Mouse (Mus musculus) bone marrow macrophage, adult 2 months (primary cell): ENCODE data around the gene Suclg2. TPM values are rescaled to one million over a fixed set of nuclear protein-coding genes. Genes with fewer than 3 reads are reported as not detected.

Source experiments
- H3K27ac ChIP-seq: 2 replicates; pipeline ENCODE4 v1.5.1; 2012; ENCODE audit warnings: low read depth, low read length; ENCODE audit not compliant: insufficient read depth
- H3K4me1 ChIP-seq: 2 replicates; pipeline ENCODE4 v1.6.1; 2012; ENCODE audit warnings: low read length; ENCODE audit not compliant: control insufficient read depth, insufficient read depth
- H3K4me3 ChIP-seq: 2 replicates; pipeline ENCODE4 v1.5.1; 2012; ENCODE audit warnings: mild to moderate bottlenecking, low read length, moderate library complexity; ENCODE audit not compliant: insufficient read depth
- CTCF ChIP-seq: IDR thresholded peaks from 2 replicates; pipeline ENCODE4 v1.5.1; 2012; ENCODE audit warnings: low read depth, mild to moderate bottlenecking, low read length, moderate library complexity
- POLR2A ChIP-seq: IDR thresholded peaks from 2 replicates; pipeline ENCODE4 v1.6.1; 2012; ENCODE audit warnings: mild to moderate bottlenecking, low read depth, low read length, borderline replicate concordance
- polyA plus RNA-seq: library from polyadenylated mRNA; stranded (reverse); fragments of >200 nt; gene quantifications from 2 replicates; pipeline ENCODE4 v1.2.4, GENCODE M21; 2012; ENCODE audit not compliant: missing spikeins, insufficient read depth, insufficient read length

Gene Suclg2
- polyA plus RNA-seq, 1 experiment = 14.3 TPM

DNA sequence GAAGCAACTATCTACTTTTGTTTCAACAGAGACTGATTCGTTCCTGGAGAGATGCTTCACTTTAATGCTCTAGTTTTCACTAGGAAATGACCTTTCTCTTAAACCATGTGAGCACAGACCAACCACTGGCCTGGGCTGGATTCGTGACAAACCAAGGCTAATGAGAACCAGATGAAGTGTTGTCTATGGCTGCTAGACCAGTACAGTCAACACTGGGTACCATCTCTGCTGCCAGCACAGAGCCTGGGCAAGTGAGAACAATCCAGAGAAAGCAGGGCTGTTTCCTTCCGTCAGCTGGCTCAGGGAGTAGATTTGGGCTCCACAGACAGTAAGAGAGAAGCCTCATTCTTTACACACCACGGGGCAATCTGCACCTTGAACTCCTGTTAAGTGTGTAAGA lies 143.1 kb downstream of the Suclg2 start:
- Histone ChIP-seq H3K4me1 (no peaks in the 10 kb centered on the region), H3K27ac (no peak overlapping the region), H3K4me3 (no peak overlapping the region)
- no peak for TF ChIP-seq POLR2A
- no peak for TF ChIP-seq CTCF

DNA sequence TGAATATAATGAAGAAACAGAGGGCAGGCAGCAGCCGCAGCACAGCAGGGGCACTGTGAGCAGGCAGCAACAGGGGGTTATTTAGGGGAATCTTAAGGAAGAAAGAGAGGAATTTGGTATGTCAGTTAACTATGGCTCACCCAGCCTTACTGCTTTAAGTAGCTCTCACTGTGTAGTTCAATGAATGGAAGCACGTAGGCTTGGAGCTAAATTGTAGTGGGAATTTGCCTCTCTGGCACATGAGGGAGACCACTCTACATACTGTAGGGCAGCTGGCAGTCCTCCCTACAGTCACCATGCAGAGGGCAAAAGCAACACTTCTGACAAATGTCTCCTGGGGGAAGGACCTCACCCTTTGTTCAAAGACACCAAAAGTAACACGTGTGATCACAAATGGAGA lies 143.7 kb downstream of the Suclg2 start:
- Histone ChIP-seq H3K27ac (no peak overlapping the region), H3K4me1 (no peaks in the 10 kb centered on the region), H3K4me3 (no peak overlapping the region)
- TF ChIP-seq POLR2A (no peak), CTCF (no peak)

GRCm38 (mm10) chr6:95574389-95574788 lies 144.2 kb downstream of the Suclg2 start:
- no peak overlapping the region for H3K27ac ChIP-seq
- TF ChIP-seq POLR2A (no peak), CTCF (no peak)
- no peaks in the 10 kb centered on the region for H3K4me1 ChIP-seq
- H3K4me3 ChIP-seq = no peak overlapping the region

DNA sequence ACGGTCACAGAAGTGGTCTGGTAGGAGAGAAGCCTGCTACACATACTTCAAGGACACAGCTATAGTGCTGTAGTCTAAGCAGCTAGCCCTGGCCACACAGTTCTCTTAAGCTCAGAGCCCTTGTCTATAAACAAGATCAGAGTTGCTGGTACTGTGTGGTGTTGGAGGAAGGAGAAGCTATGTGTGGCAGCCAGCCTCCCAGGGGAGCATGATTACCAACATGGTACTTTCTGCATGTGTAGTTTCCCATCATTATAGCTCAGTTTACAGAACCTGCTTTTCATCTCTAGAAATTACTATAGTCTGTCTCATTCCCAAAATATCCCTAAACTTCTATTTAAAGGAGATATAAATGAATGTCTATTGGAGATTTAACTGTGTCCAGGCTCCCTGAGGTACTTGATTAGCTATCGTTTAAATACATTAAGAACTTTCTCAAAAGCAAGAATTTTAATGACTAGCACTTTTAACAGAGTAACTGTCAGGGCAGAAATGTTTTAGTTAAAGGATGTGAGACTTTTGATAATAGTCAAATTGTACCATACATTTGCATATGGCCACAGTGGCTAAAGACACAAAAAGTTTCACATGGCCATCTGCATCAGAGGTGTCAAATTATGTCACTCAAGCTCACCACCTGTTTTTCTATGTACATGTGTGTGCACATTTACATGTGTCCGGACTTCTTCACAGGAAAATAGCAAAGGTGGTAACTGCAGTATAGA lies 145.4 kb downstream of the Suclg2 start:
- H3K4me3 ChIP-seq = no peak overlapping the region
- no peak for TF ChIP-seq CTCF
- TF ChIP-seq POLR2A = no peak
- H3K4me1 ChIP-seq = no peaks in the 10 kb centered on the region
- no peak overlapping the region for H3K27ac ChIP-seq

- Histone ChIP-seq H3K27ac (no peak overlapping the region), H3K4me3 (no peak overlapping the region), H3K4me1 (no peaks in the 10 kb centered on the region)
- no peak for TF ChIP-seq POLR2A
- no peak for TF ChIP-seq CTCF
Measured at GRCm38 (mm10) chr6:95571620-95572019, 147.0 kb downstream of the Suclg2 start.

- Histone ChIP-seq H3K27ac (no peak overlapping the region), H3K4me3 (no peak overlapping the region), H3K4me1 (peaks cover 4% of the 10 kb centered on the region)
- no peak for TF ChIP-seq POLR2A
- no peak for TF ChIP-seq CTCF
Measured at GRCm38 (mm10) chr6:95563355-95564009, 155.1 kb downstream of the Suclg2 start.

DNA sequence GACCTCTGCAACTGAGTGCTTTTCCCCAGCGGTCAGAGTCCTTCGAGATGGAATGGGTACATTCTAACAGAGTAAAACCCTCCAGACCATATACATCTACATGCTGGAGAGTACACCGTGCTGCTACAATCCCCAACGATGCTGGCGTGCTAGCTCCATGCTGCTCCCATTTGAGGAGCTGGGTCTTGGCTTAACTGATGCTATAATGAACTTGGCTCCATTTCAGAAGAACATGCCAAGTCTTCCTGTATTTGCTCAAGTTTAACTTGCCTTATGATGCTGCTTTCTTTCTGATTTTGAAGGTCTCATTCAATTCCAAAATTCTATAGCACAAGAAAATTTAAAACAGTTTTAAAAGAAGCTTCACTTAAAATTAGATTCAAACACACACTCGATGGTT lies 162.3 kb downstream of the Suclg2 start:
- Histone ChIP-seq H3K4me3 (no peak overlapping the region), H3K4me1 (peaks cover 15% of the 10 kb centered on the region), H3K27ac (no peak overlapping the region)
- TF ChIP-seq CTCF (no peak), POLR2A (no peak)

DNA sequence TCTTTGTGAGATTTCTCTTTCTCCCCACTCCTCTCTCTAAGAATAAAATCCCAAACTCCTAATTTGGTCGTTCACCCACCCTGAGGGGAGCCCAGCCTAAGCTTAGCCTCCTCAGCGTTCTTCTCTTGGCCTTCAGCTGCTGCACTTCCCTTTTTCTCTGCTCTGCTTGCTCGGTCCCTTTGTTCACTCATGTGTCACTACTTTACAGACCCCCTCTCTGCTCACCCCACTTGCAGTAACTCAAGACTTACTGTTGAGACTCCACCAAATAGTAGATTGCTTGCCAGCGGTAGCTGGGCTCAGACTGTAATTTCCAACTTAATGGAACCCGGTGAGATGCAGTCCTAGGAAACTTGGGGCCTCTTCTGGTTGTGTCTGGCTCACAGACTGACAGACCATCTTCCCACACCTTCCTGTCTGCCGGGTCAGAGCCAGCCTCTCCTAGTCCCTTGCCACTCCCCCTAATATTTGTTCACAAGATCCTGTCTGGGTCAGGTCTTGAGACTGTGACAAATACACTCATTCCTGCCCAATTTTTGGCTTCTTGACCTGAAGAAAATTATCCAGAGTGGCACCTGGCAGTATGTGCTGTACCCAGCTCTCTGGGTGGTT lies 166.2 kb downstream of the Suclg2 start:
- no peak overlapping the region for H3K4me3 ChIP-seq
- peaks cover 9% of the 10 kb centered on the region for H3K4me1 ChIP-seq
- TF ChIP-seq POLR2A = no peak
- no peak for TF ChIP-seq CTCF
- no peak overlapping the region for H3K27ac ChIP-seq

DNA sequence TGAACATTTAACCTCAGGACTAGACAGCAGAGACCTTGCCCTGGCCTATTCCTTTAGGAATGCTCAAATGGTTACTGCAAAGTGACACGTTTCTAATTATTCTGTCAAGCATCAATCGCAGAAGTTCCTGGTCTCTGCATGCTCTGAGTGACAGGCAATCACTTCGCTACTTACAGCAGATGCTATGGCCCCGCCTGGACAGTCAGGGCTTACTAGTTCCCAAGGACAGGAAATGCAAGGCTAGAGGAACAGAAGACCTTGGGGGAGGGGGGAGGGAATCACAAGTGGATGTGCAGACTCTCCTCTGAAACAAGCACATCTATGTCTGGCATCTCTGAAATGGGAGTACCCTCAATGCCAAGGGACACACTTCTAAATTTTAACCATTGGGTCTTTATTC lies 167.6 kb downstream of the Suclg2 start:
- TF ChIP-seq CTCF (no peak), POLR2A (no peak)
- peaks cover 9% of the 10 kb centered on the region for H3K4me1 ChIP-seq
- no peak overlapping the region for H3K27ac ChIP-seq
- H3K4me3 ChIP-seq = no peak overlapping the region

- Histone ChIP-seq H3K4me1 (no peaks in the 10 kb centered on the region), H3K27ac (no peak overlapping the region), H3K4me3 (no peak overlapping the region)
- TF ChIP-seq POLR2A (no peak), CTCF (no peak)
Measured at GRCm38 (mm10) chr6:95546189-95546832, 172.3 kb downstream of the Suclg2 start.
